Mouse (Mus musculus) cerebellum, adult 9-11 months (tissue): ENCODE results near the gene Kcnj11.
A peak's percentile ranks its signal among the peaks of the same experiment; 100 is the strongest.

Source experiments
- DNase-seq: peaks from one replicate; pipeline ENCODE4 v3.0.0; 2022

Gene Kcnj11

GRCm38 (mm10) chr7:46100563-46100962, at the start of gene Kcnj11:
TSS of gene Kcnj11 (minus strand) at chr7:46100764.
- DNase-seq: peak; percentile 88

GRCm38 (mm10) chr7:46147417-46147816, 46.9 kb upstream of the Kcnj11 start:
- DNase-seq: no peak

GRCm38 (mm10) chr7:46146675-46147308, 46.2 kb upstream of the Kcnj11 start:
- DNase-seq: no peak

GRCm38 (mm10) chr7:46144061-46144460, 43.5 kb upstream of the Kcnj11 start:
- DNase-seq: peak; percentile 57

GRCm38 (mm10) chr7:46138329-46138930, 37.9 kb upstream of the Kcnj11 start:
- DNase-seq: no peak

GRCm38 (mm10) chr7:46133858-46134257, 33.3 kb upstream of the Kcnj11 start:
- DNase-seq: no peak

- no peak for DNase-seq
These were observed 31.7 kb upstream of the Kcnj11 start for GRCm38 (mm10) chr7:46132229-46132628.

GRCm38 (mm10) chr7:46131806-46132205, 31.2 kb upstream of the Kcnj11 start:
- DNase-seq: peak; percentile 83

- DNase-seq: peak; percentile 58
These were observed 30.7 kb upstream of the Kcnj11 start for GRCm38 (mm10) chr7:46131266-46131665.

- DNase-seq: no peak
These were observed 30.2 kb upstream of the Kcnj11 start for GRCm38 (mm10) chr7:46130723-46131122.

- DNase-seq: no peak
These were observed 29.1 kb upstream of the Kcnj11 start for GRCm38 (mm10) chr7:46129463-46130179.

- DNase-seq: no peak
These were observed 27.6 kb upstream of the Kcnj11 start for GRCm38 (mm10) chr7:46128196-46128595.

- DNase-seq: no peak
These were observed 24.8 kb upstream of the Kcnj11 start for GRCm38 (mm10) chr7:46125340-46125739.

- DNase-seq: no peak
These were observed 23.9 kb upstream of the Kcnj11 start for GRCm38 (mm10) chr7:46124460-46124859.

GRCm38 (mm10) chr7:46122964-46123363, 22.4 kb upstream of the Kcnj11 start:
- no peak for DNase-seq

- no peak for DNase-seq
These were observed 16.5 kb upstream of the Kcnj11 start for GRCm38 (mm10) chr7:46117035-46117434.

- peak; percentile 15 for DNase-seq
These were observed 15.6 kb upstream of the Kcnj11 start for GRCm38 (mm10) chr7:46116118-46116581.

GRCm38 (mm10) chr7:46113435-46113834, 12.9 kb upstream of the Kcnj11 start:
- peak; percentile 79 for DNase-seq

GRCm38 (mm10) chr7:46111938-46112337, 11.4 kb upstream of the Kcnj11 start:
- no peak for DNase-seq

GRCm38 (mm10) chr7:46111212-46111817, 10.8 kb upstream of the Kcnj11 start:
- DNase-seq: no peak

- no peak for DNase-seq
These were observed 9.5 kb upstream of the Kcnj11 start for GRCm38 (mm10) chr7:46110079-46110478.

- peak; percentile 67 for DNase-seq
These were observed 4.9 kb upstream of the Kcnj11 start for GRCm38 (mm10) chr7:46105484-46105883.

GRCm38 (mm10) chr7:46104256-46104915, 3.8 kb upstream of the Kcnj11 start:
- DNase-seq: peak; percentile 76
